Mouse (Mus musculus): ENCODE measurements around the gene Vmn2r68.

The Vmn2r68 gene

DNA sequence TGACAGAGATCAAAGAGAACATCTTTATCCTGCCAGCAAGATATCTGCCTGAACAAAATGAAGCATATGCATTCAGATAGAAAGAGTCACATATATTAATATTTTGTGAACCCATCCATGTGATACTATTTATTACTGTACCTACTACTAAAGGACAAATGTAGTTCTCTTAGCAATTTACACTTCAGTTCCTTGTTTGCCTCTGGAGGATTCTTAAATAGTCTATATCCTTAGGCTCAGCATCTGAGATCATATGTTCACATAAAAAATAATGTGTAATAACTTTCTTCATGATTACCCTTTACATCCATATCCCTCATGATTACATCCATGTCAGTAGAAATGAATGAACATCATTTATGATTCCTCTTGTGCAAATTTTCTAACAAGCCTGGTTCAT lies at the start of gene Vmn2r68:
Vmn2r68 (minus strand) TSS at position 101 of the 400 bp plus-strand sequence.
- DNase-seq (ENCODE audit: low spot score): no peak
